Mouse (Mus musculus) retina, adult 2 months (tissue): Measurements from ENCODE around the gene 4930447C04Rik.

Source experiments
- DNase-seq: peaks from one replicate; pipeline ENCODE4 v3.0.0-alpha.2; 2012; ENCODE audit warnings: low read depth, low spot score

4930447C04Rik gene

GRCm38 (mm10) chr12:72940071-72940821, at the start of gene 4930447C04Rik:
Gene 4930447C04Rik, minus strand, starts transcription at chr12:72940774.
- DNase-seq: no peak

- no peak for DNase-seq
Observed at GRCm38 (mm10) chr12:72983071-72983857, 42.7 kb upstream of the 4930447C04Rik start.

- no peak for DNase-seq
Observed at GRCm38 (mm10) chr12:72982616-72983015, 42.0 kb upstream of the 4930447C04Rik start.

- no peak for DNase-seq
Observed at GRCm38 (mm10) chr12:72979236-72979635, 38.7 kb upstream of the 4930447C04Rik start.

GRCm38 (mm10) chr12:72977851-72978250, 37.3 kb upstream of the 4930447C04Rik start:
- DNase-seq: no peak

GRCm38 (mm10) chr12:72976718-72977117, 36.1 kb upstream of the 4930447C04Rik start:
- peak; percentile 52 for DNase-seq

GRCm38 (mm10) chr12:72976172-72976571, 35.6 kb upstream of the 4930447C04Rik start:
- no peak for DNase-seq

- DNase-seq: peak; percentile 39
Observed at GRCm38 (mm10) chr12:72973161-72973560, 32.6 kb upstream of the 4930447C04Rik start.

GRCm38 (mm10) chr12:72970620-72971019, 30.0 kb upstream of the 4930447C04Rik start:
- no peak for DNase-seq

GRCm38 (mm10) chr12:72967541-72967940, 27.0 kb upstream of the 4930447C04Rik start:
- DNase-seq: no peak

- DNase-seq: no peak
Observed at GRCm38 (mm10) chr12:72962761-72963160, 22.2 kb upstream of the 4930447C04Rik start.

GRCm38 (mm10) chr12:72958446-72958845, 17.9 kb upstream of the 4930447C04Rik start:
- no peak for DNase-seq

- DNase-seq: no peak
Observed at GRCm38 (mm10) chr12:72957829-72958424, 17.4 kb upstream of the 4930447C04Rik start.

GRCm38 (mm10) chr12:72954906-72955305, 14.3 kb upstream of the 4930447C04Rik start:
- no peak for DNase-seq

GRCm38 (mm10) chr12:72953858-72954257, 13.3 kb upstream of the 4930447C04Rik start:
- no peak for DNase-seq

GRCm38 (mm10) chr12:72953089-72953488, 12.5 kb upstream of the 4930447C04Rik start:
- no peak for DNase-seq

GRCm38 (mm10) chr12:72947335-72947734, 6.8 kb upstream of the 4930447C04Rik start:
- DNase-seq: no peak

GRCm38 (mm10) chr12:72946805-72947204, 6.2 kb upstream of the 4930447C04Rik start:
- no peak for DNase-seq

GRCm38 (mm10) chr12:72946064-72946395, 5.5 kb upstream of the 4930447C04Rik start:
- DNase-seq: no peak

- DNase-seq: no peak
Observed at GRCm38 (mm10) chr12:72945301-72946063, 4.9 kb upstream of the 4930447C04Rik start.

GRCm38 (mm10) chr12:72944411-72945225, 4.0 kb upstream of the 4930447C04Rik start:
- no peak for DNase-seq
